Mouse (Mus musculus) liver, embryonic 15.5 days (tissue): ENCODE measurements around the gene Mrpl1. TPM values are rescaled to one million over a fixed set of nuclear protein-coding genes. Genes with fewer than 3 reads are reported as not detected.

Source experiments
- ATAC-seq: fragments of 200-750 bp; cut with Nextera tagmentation; 2 replicates; pipeline ENCODE4 v1.8.0; 2017; ENCODE audit warnings: moderate number of reproducible peaks, mild to moderate bottlenecking, moderate library complexity; ENCODE audit not compliant: insufficient read depth
- H3K27ac ChIP-seq: fragments of 300-500 bp; sonication (generic); replicated peaks from 2 replicates; pipeline ENCODE4 v1.5.1; 2015; ENCODE audit warnings: mild to moderate bottlenecking, inconsistent platforms
- H3K27me3 ChIP-seq: fragments of 300-500 bp; sonication (generic); 2 replicates; pipeline ENCODE4 v1.6.1; 2015; ENCODE audit warnings: mild to moderate bottlenecking, inconsistent platforms
- H3K36me3 ChIP-seq: fragments of 300-500 bp; sonication (generic); replicated peaks from 2 replicates; pipeline ENCODE4 v1.6.1; 2015; ENCODE audit warnings: moderate library complexity, mild to moderate bottlenecking, inconsistent platforms
- H3K4me1 ChIP-seq: fragments of 300-500 bp; sonication (generic); replicated peaks from 2 replicates; pipeline ENCODE4 v1.6.1; 2015; ENCODE audit warnings: inconsistent platforms
- H3K4me2 ChIP-seq: fragments of 300-500 bp; sonication (generic); 2 replicates; pipeline ENCODE4 v1.6.1; 2015; ENCODE audit warnings: moderate library complexity, mild to moderate bottlenecking, inconsistent platforms
- H3K4me3 ChIP-seq: fragments of 300-500 bp; sonication (generic); replicated peaks from 2 replicates; pipeline ENCODE4 v1.5.1; 2015; ENCODE audit warnings: mild to moderate bottlenecking, inconsistent platforms
- H3K9ac ChIP-seq: fragments of 300-500 bp; sonication (generic); 2 replicates; pipeline ENCODE4 v1.6.1; 2015; ENCODE audit warnings: moderate library complexity, mild to moderate bottlenecking, inconsistent platforms
- H3K9me3 ChIP-seq: fragments of 300-500 bp; sonication (generic); replicated peaks from 2 replicates; pipeline ENCODE4 v1.6.1; 2016; ENCODE audit warnings: inconsistent platforms
- WGBS: fragments of 180-500 bp; shearing (Covaris S2); methylation state at CpG from one replicate; pipeline ENCODE4 v1.1.7; 2015; ENCODE audit warnings: mixed read lengths; ENCODE audit not compliant: insufficient replicate concordance; 5-methylcytosine and 5-hydroxymethylcytosine counted together
- polyA plus RNA-seq: library from polyadenylated mRNA; unstranded; fragments of >200 nt; fragmentation: Nextera tagmentation; extraction: Ambion mirVana; gene quantifications from 2 replicates; pipeline ENCODE4 v1.2.1, GENCODE M21; 2015

The Mrpl1 gene
- polyA plus RNA-seq: 14.3 and 14.5 TPM in 2 replicates

- peak within 1 kb of the TSS; percentile 86 for H3K4me2 ChIP-seq
- peaks cover 5% of the 10 kb centered on the region for H3K36me3 ChIP-seq
- peaks cover 21% of the 10 kb centered on the region for H3K4me1 ChIP-seq
- no peaks in the 10 kb centered on the region for H3K27me3 ChIP-seq
- peak within 1 kb of the TSS; percentile 68 for H3K4me3 ChIP-seq
- no peaks in the 10 kb centered on the region for H3K9me3 ChIP-seq
- peak; percentile 66 for ATAC-seq
- peak within 1 kb of the TSS; percentile 59 for H3K9ac ChIP-seq
- under 1% methylated on average over 17 of the region's 17 CpGs for WGBS
- H3K27ac ChIP-seq: peak within 1 kb of the TSS; percentile 81
Measured at GRCm38 (mm10) chr5:96209459-96209858, at the start of gene Mrpl1. TSS of gene Mrpl1 (plus strand) at chr5:96209493.

DNA sequence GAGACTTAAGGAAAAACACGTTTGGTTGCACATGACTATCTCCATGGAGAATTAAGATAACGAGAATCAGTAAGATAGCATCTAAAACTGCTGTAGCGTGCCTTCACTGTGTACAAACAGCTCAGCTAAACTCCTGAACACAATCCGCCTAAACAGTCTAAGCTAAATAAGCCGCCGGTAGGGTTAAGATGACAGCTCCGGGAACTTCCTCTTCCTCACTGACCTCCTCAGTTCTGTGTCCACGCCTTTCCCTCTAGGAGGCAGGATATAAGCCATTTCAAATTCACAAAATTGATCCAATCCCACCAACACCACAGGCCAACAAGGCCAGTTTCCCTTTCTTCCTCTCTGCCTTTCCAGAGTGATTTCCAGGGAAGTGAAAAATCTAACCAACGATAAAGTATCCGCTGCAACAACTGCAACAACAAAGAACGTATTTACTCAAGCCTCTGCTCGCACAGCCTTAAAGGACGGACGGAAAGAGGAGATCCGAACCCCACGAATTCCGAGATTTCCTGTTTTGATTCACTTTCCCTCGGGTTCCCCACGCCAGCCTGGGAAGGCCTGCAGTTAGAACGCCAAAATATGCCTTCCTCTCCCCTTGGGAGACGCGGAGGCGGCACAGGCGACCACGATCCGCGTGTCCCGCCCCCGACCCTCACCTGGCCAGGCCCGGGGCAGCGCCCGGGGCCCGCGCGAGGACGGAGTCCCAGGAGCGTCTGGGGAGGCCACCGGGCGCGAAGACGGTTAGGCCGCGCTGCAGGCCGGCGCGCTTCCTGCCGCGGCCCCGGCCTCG lies 48.6 kb upstream of the Mrpl1 start:
- no peaks in the 10 kb centered on the region for H3K9me3 ChIP-seq
- WGBS: under 1% methylated on average over 50 of the region's 50 CpGs
- H3K4me2 ChIP-seq: peak overlapping the region; percentile 98
- H3K9ac ChIP-seq: peak overlapping the region; percentile 82
- no peak for ATAC-seq
- peak overlapping the region; percentile 79 for H3K4me3 ChIP-seq
- H3K4me1 ChIP-seq: peaks cover 34% of the 10 kb centered on the region
- no peaks in the 10 kb centered on the region for H3K36me3 ChIP-seq
- H3K27ac ChIP-seq: peak overlapping the region; percentile 96
- H3K27me3 ChIP-seq: no peaks in the 10 kb centered on the region

DNA sequence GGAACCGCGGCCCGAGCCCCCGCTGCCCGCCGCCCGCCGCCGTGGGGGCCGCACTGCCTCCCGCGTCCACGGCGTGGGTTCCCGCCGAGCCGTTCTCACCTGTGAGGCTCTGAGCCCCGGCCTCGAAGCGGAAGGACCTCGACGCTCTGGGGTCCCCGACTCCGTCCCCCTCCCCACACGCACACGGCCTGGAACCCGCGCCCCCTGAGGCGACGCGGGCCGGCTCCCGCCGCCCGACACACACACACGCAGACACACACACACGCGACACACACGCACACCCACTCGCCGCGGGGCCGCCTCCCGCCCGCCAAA lies 48.1 kb upstream of the Mrpl1 start:
- H3K9ac ChIP-seq: peak overlapping the region; percentile 82
- H3K4me3 ChIP-seq: peak overlapping the region; percentile 79
- no peaks in the 10 kb centered on the region for H3K9me3 ChIP-seq
- no peaks in the 10 kb centered on the region for H3K27me3 ChIP-seq
- peak overlapping the region; percentile 98 for H3K4me2 ChIP-seq
- H3K36me3 ChIP-seq: no peaks in the 10 kb centered on the region
- H3K4me1 ChIP-seq: peaks cover 34% of the 10 kb centered on the region
- ATAC-seq: no peak
- H3K27ac ChIP-seq: peak overlapping the region; percentile 96
- WGBS: 0% methylated on average over 45 of the region's 45 CpGs

DNA sequence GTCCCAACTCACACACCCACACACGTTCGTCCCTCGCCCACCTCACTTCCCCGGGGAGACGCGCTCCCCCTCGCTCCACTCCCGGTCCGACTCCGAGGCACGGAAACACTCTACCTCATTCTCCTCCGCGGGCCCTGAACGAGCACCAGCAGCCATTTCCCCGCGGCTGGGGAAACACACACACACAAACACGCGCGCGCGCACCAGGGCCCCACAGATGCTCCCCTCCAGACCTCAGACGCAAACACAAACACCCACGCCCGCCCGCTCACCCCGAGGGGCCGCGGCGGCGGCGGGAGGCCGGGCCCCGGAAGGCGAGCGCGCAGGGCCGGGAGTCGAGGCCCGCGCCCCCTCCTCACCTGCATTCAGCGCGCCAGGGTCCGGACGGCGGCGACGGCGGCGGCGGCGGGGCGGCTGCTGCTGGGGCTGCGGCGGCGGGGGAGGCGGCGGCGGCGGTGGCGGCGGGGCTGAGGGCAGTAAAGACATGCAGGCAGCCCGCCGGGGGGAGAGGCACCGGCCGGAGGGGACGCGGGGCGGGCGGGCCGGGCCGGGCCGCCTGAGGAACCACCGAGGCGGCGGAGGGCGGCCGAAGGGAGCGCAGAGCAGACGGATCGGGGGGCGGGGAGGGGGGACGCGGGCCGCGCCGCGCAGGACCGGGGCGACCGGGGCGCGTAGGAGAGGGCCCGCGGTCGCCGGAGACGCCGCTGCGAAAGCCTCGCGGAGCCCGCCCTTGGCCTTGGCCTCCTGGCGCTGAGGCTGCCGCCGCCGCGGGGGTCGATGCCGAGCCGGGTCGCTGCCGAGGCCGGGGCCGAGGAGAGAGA lies 47.5 kb upstream of the Mrpl1 start:
- peak overlapping the region; percentile 96 for H3K27ac ChIP-seq
- no peaks in the 10 kb centered on the region for H3K9me3 ChIP-seq
- peak overlapping the region; percentile 82 for H3K9ac ChIP-seq
- H3K4me3 ChIP-seq: peak overlapping the region; percentile 79
- peak; percentile 57 for ATAC-seq
- WGBS: under 1% methylated on average over 102 of the region's 114 CpGs
- H3K36me3 ChIP-seq: no peaks in the 10 kb centered on the region
- H3K4me1 ChIP-seq: peaks cover 34% of the 10 kb centered on the region
- H3K27me3 ChIP-seq: no peaks in the 10 kb centered on the region
- H3K4me2 ChIP-seq: peak overlapping the region; percentile 98

GRCm38 (mm10) chr5:96162399-96163331 lies 46.6 kb upstream of the Mrpl1 start:
- under 1% methylated on average over 56 of the region's 56 CpGs for WGBS
- Histone ChIP-seq H3K27ac (peak overlapping the region; percentile 96), H3K27me3 (no peaks in the 10 kb centered on the region), H3K9me3 (no peaks in the 10 kb centered on the region), H3K4me3 (peak overlapping the region; percentile 79), H3K4me2 (peak overlapping the region; percentile 98), H3K4me1 (peaks cover 34% of the 10 kb centered on the region), H3K9ac (peak overlapping the region; percentile 82), H3K36me3 (no peaks in the 10 kb centered on the region)
- peak; percentile 96 for ATAC-seq

- Histone ChIP-seq H3K27ac (peak overlapping the region; percentile 96), H3K9ac (peak overlapping the region; percentile 68), H3K9me3 (no peaks in the 10 kb centered on the region), H3K4me1 (peaks cover 34% of the 10 kb centered on the region), H3K4me2 (peak overlapping the region; percentile 98), H3K36me3 (no peaks in the 10 kb centered on the region), H3K27me3 (no peaks in the 10 kb centered on the region), H3K4me3 (peak overlapping the region; percentile 79)
- 0% methylated on average over 1 of the region's 1 CpGs for WGBS
- ATAC-seq: no peak
Measured at GRCm38 (mm10) chr5:96163396-96164020, 45.8 kb upstream of the Mrpl1 start.

DNA sequence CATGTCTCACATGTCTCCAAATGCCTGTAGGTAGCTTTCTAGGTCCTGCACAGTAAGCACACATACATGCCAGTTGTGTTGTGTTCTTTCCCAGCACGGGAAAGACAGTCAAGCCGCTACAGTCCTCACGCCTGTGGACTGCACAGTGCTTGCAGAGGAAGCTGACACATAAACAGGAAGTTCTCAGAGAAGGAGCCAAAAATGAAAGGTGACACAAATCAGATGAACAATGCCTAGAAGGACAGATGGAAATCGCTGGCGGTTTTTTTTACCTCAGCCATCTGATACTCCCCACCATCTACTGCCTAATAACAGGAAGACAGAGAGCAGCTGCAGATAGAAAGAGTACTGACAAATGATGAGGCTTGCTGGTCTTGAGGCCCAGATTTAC lies 45.3 kb upstream of the Mrpl1 start, which contains the start of gene Cnot6l:
Gene Cnot6l (minus strand): TSS at position 151 of the 391 bp plus-strand sequence.
- Histone ChIP-seq H3K4me2 (peak within 1 kb of the TSS; percentile 98), H3K27me3 (no peaks in the 10 kb centered on the region), H3K27ac (peak within 1 kb of the TSS; percentile 96), H3K4me1 (peaks cover 34% of the 10 kb centered on the region), H3K9ac (peak within 1 kb of the TSS; percentile 68), H3K36me3 (no peaks in the 10 kb centered on the region), H3K4me3 (peak within 1 kb of the TSS; percentile 79), H3K9me3 (no peaks in the 10 kb centered on the region)
- ATAC-seq: no peak
- 10% methylated on average over 5 of the region's 5 CpGs for WGBS

- no peak for ATAC-seq
- H3K27ac ChIP-seq: no peak overlapping the region
- no peaks in the 10 kb centered on the region for H3K27me3 ChIP-seq
- no peak overlapping the region for H3K9ac ChIP-seq
- WGBS: 66% methylated on average over 2 of the region's 2 CpGs
- H3K4me2 ChIP-seq: no peak overlapping the region
- no peak overlapping the region for H3K4me3 ChIP-seq
- no peaks in the 10 kb centered on the region for H3K9me3 ChIP-seq
- peaks cover 15% of the 10 kb centered on the region for H3K4me1 ChIP-seq
- no peaks in the 10 kb centered on the region for H3K36me3 ChIP-seq
Measured at GRCm38 (mm10) chr5:96166761-96167160, 42.5 kb upstream of the Mrpl1 start.

DNA sequence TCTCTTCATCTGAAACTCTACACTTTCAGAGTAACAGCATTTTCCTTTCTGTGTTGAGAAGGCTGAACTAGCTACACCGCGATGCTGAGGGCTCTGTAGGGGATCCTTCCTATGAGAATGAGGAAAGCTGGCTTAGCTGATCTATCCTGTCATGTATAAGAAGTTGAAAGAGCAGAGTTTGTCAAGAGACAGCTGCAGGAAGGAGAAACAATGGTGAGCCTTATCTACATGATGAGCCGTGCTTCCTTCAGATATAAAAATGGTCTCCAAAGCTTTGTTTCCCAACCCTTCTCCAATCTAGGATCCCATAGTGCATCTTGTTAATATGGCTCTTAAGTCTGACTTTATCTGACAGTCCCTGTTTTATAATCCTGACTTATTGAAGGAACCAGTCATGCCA lies 38.9 kb upstream of the Mrpl1 start:
- Histone ChIP-seq H3K9me3 (no peaks in the 10 kb centered on the region), H3K4me2 (no peak overlapping the region), H3K27me3 (no peaks in the 10 kb centered on the region), H3K4me1 (no peaks in the 10 kb centered on the region), H3K27ac (no peak overlapping the region), H3K36me3 (no peaks in the 10 kb centered on the region), H3K9ac (no peak overlapping the region), H3K4me3 (no peak overlapping the region)
- ATAC-seq: no peak
- WGBS: 27% methylated on average over 3 of the region's 3 CpGs

GRCm38 (mm10) chr5:96171765-96172164 lies 37.5 kb upstream of the Mrpl1 start:
- Histone ChIP-seq H3K36me3 (no peaks in the 10 kb centered on the region), H3K4me1 (no peaks in the 10 kb centered on the region), H3K4me3 (no peak overlapping the region), H3K9me3 (no peaks in the 10 kb centered on the region), H3K27ac (no peak overlapping the region), H3K9ac (no peak overlapping the region), H3K27me3 (no peaks in the 10 kb centered on the region), H3K4me2 (no peak overlapping the region)
- 77% methylated on average over 4 of the region's 4 CpGs for WGBS
- no peak for ATAC-seq
